Mouse (Mus musculus) ovary, adult 18-20 months (tissue): ENCODE measurements around the gene Gm11114.
A peak's percentile ranks its signal among the peaks of the same experiment; 100 is the strongest.

ENCODE experiments used
- DNase-seq: peaks from one replicate; pipeline ENCODE4 v3.0.0; 2022; ENCODE audit warnings: low spot score, mixed read lengths

The Gm11114 gene

GRCm38 (mm10) chr9:85312473-85312872 lies at the start of gene Gm11114:
TSS of gene Gm11114 (plus strand) at chr9:85312773.
- DNase-seq: no peak

- no peak for DNase-seq
These were observed 45.7 kb upstream of the Gm11114 start for GRCm38 (mm10) chr9:85266847-85267246.

GRCm38 (mm10) chr9:85274114-85274513 lies 38.5 kb upstream of the Gm11114 start:
- no peak for DNase-seq

- no peak for DNase-seq
These were observed 9.7 kb upstream of the Gm11114 start for GRCm38 (mm10) chr9:85302849-85303248.

GRCm38 (mm10) chr9:85303378-85303777 lies 9.2 kb upstream of the Gm11114 start:
- DNase-seq: no peak

- no peak for DNase-seq
These were observed 3.5 kb downstream of the Gm11114 start for GRCm38 (mm10) chr9:85316122-85316521.

GRCm38 (mm10) chr9:85320167-85320951 lies 7.8 kb downstream of the Gm11114 start:
- no peak for DNase-seq

- no peak for DNase-seq
These were observed 11.7 kb downstream of the Gm11114 start for GRCm38 (mm10) chr9:85324158-85324875.

GRCm38 (mm10) chr9:85325201-85325868 lies 12.8 kb downstream of the Gm11114 start:
- DNase-seq: no peak

- DNase-seq: peak; percentile 24
These were observed 14.0 kb downstream of the Gm11114 start for GRCm38 (mm10) chr9:85326292-85327241.

GRCm38 (mm10) chr9:85327242-85328211 lies 15.0 kb downstream of the Gm11114 start, which contains the start of gene Tent5a:
TSS of gene Tent5a (minus strand) at chr9:85327348.
- DNase-seq: peak; percentile 85

- DNase-seq: peak; percentile 65
These were observed 15.7 kb downstream of the Gm11114 start for GRCm38 (mm10) chr9:85328259-85328658.

- DNase-seq: no peak
These were observed 18.9 kb downstream of the Gm11114 start for GRCm38 (mm10) chr9:85331521-85331920.

GRCm38 (mm10) chr9:85336046-85336445 lies 23.5 kb downstream of the Gm11114 start:
- no peak for DNase-seq

GRCm38 (mm10) chr9:85340303-85340702 lies 27.7 kb downstream of the Gm11114 start:
- DNase-seq: no peak

- DNase-seq: no peak
These were observed 30.6 kb downstream of the Gm11114 start for GRCm38 (mm10) chr9:85342892-85343785.

GRCm38 (mm10) chr9:85347823-85348523 lies 35.4 kb downstream of the Gm11114 start:
- no peak for DNase-seq

GRCm38 (mm10) chr9:85355559-85355958 lies 43.0 kb downstream of the Gm11114 start:
- DNase-seq: no peak
